Mouse (Mus musculus) bone marrow macrophage, adult 2 months (primary cell): Measurements from ENCODE around the gene Rptor. TPM values are rescaled to one million over a fixed set of nuclear protein-coding genes. Genes with fewer than 3 reads are reported as not detected.

Source experiments
- H3K27ac ChIP-seq: 2 replicates; pipeline ENCODE4 v1.5.1; 2012; ENCODE audit warnings: low read depth, low read length; ENCODE audit not compliant: insufficient read depth
- H3K4me1 ChIP-seq: 2 replicates; pipeline ENCODE4 v1.6.1; 2012; ENCODE audit warnings: low read length; ENCODE audit not compliant: control insufficient read depth, insufficient read depth
- H3K4me3 ChIP-seq: 2 replicates; pipeline ENCODE4 v1.5.1; 2012; ENCODE audit warnings: mild to moderate bottlenecking, low read length, moderate library complexity; ENCODE audit not compliant: insufficient read depth
- CTCF ChIP-seq: IDR thresholded peaks from 2 replicates; pipeline ENCODE4 v1.5.1; 2012; ENCODE audit warnings: low read depth, mild to moderate bottlenecking, low read length, moderate library complexity
- POLR2A ChIP-seq: IDR thresholded peaks from 2 replicates; pipeline ENCODE4 v1.6.1; 2012; ENCODE audit warnings: mild to moderate bottlenecking, low read depth, low read length, borderline replicate concordance
- polyA plus RNA-seq: library from polyadenylated mRNA; stranded (reverse); fragments of >200 nt; gene quantifications from 2 replicates; pipeline ENCODE4 v1.2.4, GENCODE M21; 2012; ENCODE audit not compliant: missing spikeins, insufficient read depth, insufficient read length

Gene Rptor
- polyA plus RNA-seq, 1 experiment, result 23.8 TPM

DNA sequence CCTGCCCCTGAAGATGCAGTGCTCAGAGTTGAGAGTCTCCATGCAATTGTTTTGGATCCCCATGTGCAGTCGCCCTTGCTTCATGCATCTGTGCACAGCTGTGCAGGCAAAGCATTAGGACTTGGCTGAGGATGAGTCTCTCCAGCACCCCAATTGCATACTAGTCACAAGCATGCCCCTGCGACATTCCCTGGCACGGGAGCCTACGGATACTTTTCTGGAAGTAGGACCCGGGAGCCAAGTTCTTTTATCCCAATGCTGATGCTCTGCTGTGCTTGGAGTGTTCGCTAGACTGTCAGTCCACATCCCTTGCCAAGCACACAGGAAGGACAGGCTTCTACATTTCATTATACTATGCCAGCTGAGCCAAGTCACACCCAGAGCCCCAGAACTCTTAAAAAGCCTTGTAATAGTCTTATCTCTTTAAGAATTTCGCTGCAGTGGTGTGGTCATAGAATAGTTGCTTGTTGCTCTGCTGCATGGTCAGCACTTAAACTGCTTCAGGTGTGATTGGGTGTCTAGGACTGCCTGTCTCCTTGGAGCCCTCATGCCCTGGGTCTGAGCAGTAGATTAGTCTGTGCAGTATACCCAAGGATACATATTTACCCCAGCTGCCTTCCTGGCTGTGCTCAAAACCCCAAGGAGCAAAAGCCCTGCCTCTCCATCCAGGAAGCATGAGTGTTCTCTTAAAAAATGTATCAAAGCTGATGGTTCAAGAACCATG is 183.1 kb downstream of the Rptor start:
- no peak overlapping the region for H3K4me3 ChIP-seq
- peaks cover 21% of the 10 kb centered on the region for H3K4me1 ChIP-seq
- no peak overlapping the region for H3K27ac ChIP-seq
- TF ChIP-seq POLR2A, result no peak
- no peak for TF ChIP-seq CTCF

DNA sequence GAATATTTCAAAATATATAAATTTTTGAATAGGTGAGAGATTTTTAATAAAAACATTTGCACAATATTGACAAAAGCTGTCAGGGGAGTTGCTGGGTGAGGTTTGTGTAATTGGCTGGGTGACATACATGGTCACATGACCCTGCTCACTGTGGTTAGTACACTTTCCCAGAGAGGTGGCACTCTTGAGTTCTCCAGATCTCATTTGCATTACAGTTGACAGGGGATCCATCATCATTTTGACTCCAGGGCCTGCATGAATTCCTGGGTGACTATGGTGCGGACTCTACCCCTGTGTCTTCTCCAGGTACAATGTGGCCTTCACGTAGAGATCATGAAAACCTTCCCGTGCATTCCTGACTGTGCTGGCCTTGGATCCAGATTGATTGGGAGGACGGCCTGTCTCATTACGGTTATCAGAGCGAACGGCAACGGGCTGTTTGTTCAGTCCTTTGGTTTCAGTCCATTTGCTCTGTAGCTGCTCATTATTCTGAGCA is 183.7 kb downstream of the Rptor start:
- TF ChIP-seq POLR2A (no peak), CTCF (no peak)
- H3K4me3 ChIP-seq, result no peak overlapping the region
- peaks cover 21% of the 10 kb centered on the region for H3K4me1 ChIP-seq
- no peak overlapping the region for H3K27ac ChIP-seq

GRCm38 (mm10) chr11:119788488-119788887 is 185.8 kb downstream of the Rptor start:
- H3K4me3 ChIP-seq, result no peak overlapping the region
- TF ChIP-seq CTCF (no peak), POLR2A (no peak)
- H3K4me1 ChIP-seq, result peaks cover 33% of the 10 kb centered on the region
- no peak overlapping the region for H3K27ac ChIP-seq

- TF ChIP-seq POLR2A, result no peak
- TF ChIP-seq CTCF, result no peak
- H3K4me3 ChIP-seq, result no peak overlapping the region
- H3K27ac ChIP-seq, result no peak overlapping the region
- peaks cover 37% of the 10 kb centered on the region for H3K4me1 ChIP-seq
Observed at GRCm38 (mm10) chr11:119788919-119789713, 186.4 kb downstream of the Rptor start.

DNA sequence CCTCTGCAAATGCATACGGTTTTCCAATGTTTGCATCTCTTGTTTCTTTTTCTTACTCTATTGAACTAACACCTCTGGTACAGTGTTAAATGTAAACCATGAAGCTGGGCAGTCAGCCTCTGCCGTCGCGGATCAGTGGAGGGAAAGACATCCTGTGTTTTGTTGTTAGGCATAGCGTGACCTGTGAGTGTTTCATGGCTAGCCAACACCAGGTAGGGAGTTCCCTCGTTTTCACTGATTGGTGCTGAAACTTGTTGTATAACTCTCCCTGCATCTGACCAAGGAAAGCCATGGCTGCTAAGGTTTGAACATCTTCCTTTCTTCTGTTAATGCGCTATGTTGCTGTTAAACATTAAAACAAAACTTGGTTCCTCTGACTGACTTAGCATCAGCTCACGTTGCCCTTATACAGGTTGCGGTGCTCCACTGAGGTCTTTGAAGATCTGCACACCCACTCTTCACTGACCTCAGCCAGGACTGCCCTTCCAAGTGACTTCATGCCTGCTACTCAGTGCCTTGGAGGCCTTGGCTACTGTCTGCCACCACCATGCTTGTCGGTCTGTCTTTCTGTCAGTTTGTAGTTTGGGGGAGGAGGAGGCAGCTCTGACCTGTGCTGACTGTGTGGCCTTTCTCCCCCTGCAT is 189.3 kb downstream of the Rptor start:
- H3K4me3 ChIP-seq, result no peak overlapping the region
- no peak overlapping the region for H3K27ac ChIP-seq
- TF ChIP-seq CTCF (no peak), POLR2A (no peak)

DNA sequence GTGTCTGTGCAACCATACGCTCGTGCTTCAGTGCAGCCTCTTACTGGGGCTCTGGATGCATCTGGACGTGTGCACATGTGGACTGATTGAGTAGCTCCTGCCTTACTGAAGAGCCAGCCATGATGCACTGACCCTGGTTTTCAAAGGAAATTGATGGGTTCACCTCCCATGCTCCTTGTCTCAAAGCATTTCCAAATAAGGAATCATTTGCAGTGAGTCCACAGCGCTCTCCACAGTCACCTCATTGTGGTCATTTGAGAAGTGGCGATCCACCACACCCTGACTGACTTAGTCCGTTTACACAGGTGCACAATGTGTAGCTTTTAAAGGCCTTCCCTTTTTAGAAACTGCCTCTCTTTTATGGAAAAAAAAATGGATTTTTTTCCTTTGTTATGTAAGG is 190.7 kb downstream of the Rptor start:
- Histone ChIP-seq H3K4me1 (peaks cover 64% of the 10 kb centered on the region), H3K27ac (peak overlapping the region; percentile 29), H3K4me3 (no peak overlapping the region)
- TF ChIP-seq POLR2A (no peak), CTCF (no peak)

More for the DNA sequence above, 189.3 kb downstream of the Rptor start:
- H3K4me1 ChIP-seq, result peaks cover 55% of the 10 kb centered on the region

DNA sequence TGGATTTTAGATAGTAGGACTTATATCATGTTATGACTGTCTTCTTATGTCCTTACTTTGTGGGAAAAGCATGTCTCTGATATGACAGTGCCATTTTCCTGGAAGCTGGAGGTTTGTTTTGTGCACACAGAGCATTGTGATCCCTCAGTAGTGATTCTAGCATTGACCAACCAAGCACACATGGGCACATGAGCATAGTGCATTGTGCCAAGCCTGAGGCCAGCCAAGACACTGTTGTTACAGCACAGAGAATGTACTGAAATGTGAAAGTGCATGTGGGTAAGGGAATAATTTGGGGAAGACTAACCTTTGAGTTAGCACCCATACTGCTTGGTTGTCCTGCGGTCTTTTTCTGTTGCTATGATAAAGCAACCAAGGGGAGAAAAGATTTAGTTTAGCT is 191.3 kb downstream of the Rptor start:
- Histone ChIP-seq H3K4me3 (no peak overlapping the region), H3K4me1 (peaks cover 68% of the 10 kb centered on the region), H3K27ac (no peak overlapping the region)
- no peak for TF ChIP-seq POLR2A
- TF ChIP-seq CTCF, result no peak

- TF ChIP-seq POLR2A, result no peak
- TF ChIP-seq CTCF, result no peak
- Histone ChIP-seq H3K4me3 (no peak overlapping the region), H3K4me1 (peaks cover 69% of the 10 kb centered on the region)
Observed at GRCm38 (mm10) chr11:119794671-119795070, 192.0 kb downstream of the Rptor start.

DNA sequence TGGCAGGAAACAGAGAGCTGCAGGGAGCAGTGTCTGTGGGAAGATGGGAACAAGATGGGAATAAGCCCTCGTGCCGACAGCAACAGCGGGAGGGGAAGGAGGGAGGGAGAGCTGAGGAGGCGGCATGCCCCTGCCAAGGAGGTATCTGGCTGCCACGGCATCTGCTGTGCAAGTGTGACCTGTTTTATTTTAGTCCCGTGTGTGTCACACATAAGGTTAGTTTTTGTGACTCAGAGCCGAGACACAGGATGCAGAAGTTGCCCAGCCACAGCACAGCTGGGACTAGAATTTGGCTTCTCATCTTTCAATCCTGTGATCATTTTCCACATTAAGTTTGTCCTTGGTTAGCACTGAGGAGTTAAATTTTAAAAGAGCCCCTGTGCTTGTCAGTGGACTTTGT is 193.7 kb downstream of the Rptor start:
- Histone ChIP-seq H3K4me1 (peaks cover 72% of the 10 kb centered on the region), H3K27ac (peak overlapping the region; percentile 64), H3K4me3 (no peak overlapping the region)
- TF ChIP-seq CTCF (no peak), POLR2A (no peak)

More at GRCm38 (mm10) chr11:119794671-119795070, 192.0 kb downstream of the Rptor start:
- no peak overlapping the region for H3K27ac ChIP-seq
